Mouse (Mus musculus): ENCODE results near the gene Pik3ap1.

DNA sequence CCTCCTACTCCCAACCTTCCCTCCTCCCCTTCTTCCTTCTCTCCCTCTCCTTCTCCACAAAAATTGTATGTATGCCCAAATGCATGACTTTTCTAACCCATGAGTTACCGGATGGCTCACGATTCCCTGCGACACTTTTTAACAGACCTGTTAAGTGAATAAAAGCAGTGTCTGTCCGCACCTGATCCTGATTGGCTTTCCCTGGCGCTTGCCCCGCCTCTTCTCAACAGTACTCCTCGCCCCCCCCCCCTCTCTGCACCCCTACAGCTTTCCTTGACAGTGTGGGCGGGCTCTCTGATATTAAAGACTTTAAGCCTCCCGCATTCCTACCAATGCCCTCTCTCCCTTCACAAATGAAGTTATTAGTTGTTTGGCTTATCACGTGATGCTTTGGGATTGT, 31.3 kb upstream of the Pik3ap1 start:
- no peak for TF ChIP-seq CTCF (IDR thresholded peaks at IDR 0.05; ENCODE audit: low read depth, low read length)
- no peak for TF ChIP-seq POLR2A (IDR thresholded peaks at IDR 0.05; ENCODE audit: borderline replicate concordance, low read depth, low read length)

Measured in bone marrow macrophage, adult 2 months (primary cell).